Mouse (Mus musculus): ENCODE data around the gene Olfr1028. TPM values are rescaled to one million over a fixed set of nuclear protein-coding genes. Genes with fewer than 3 reads are reported as not detected.

Gene Olfr1028
- polyA plus RNA-seq (2015; fragmentation: Nextera tagmentation; extraction: Ambion mirVana) = not detected in 2 replicates

- 38% methylated on average over 1 of the region's 1 CpGs for WGBS (ENCODE audit: insufficient replicate concordance)
- Histone ChIP-seq H3K27me3 (no peaks in the 10 kb centered on the region), H3K36me3 (no peaks in the 10 kb centered on the region), H3K4me2 (no peak within 1 kb of the TSS), H3K4me1 (replicated peaks) (no peaks in the 10 kb centered on the region), H3K9ac (no peak within 1 kb of the TSS), H3K9me3 (replicated peaks) (no peaks in the 10 kb centered on the region), H3K27ac (no peak within 1 kb of the TSS), H3K4me3 (replicated peaks) (no peak within 1 kb of the TSS)
- DNase-seq = no peak
- ATAC-seq (ENCODE audit: low read depth) = no peak
These were observed at the start of gene Olfr1028 for GRCm38 (mm10) chr2:85950137-85950536. Gene Olfr1028, plus strand, starts transcription at chr2:85950437.

DNA sequence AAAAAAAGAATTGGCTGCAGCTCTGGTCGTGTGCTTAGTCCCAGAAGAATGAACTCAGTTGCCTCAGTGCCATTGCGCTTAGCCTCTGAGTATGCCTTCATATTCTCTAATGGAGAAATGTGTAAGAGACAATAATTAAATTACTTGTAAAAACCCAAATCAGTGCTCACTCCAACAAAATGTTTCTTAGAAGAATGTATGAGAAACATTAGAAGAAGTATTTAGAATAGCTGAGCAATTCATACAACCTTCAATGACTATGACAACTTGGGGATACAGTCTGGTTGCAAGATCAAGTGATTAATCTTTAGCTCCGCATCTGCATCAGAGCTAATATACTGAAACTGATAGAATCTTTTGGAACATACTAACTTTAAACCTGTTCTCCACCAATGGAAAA, 45.3 kb upstream of the Olfr1028 start, which contains the start of gene Olfr1024:
TSS of gene Olfr1024 (minus strand) at position 101 of the 400 bp plus-strand sequence.
- H3K36me3 ChIP-seq = no peaks in the 10 kb centered on the region
- H3K4me1 ChIP-seq (replicated peaks) = no peaks in the 10 kb centered on the region
- ATAC-seq (ENCODE audit: low read depth) (no peak), DNase-seq (no peak)
- H3K4me2 ChIP-seq = no peak within 1 kb of the TSS
- H3K9ac ChIP-seq = no peak within 1 kb of the TSS
- 65% methylated on average over 3 of the region's 3 CpGs for WGBS (ENCODE audit: insufficient replicate concordance)
- no peaks in the 10 kb centered on the region for H3K27me3 ChIP-seq
- H3K4me3 ChIP-seq (replicated peaks) = no peak within 1 kb of the TSS
- H3K9me3 ChIP-seq (replicated peaks) = no peaks in the 10 kb centered on the region
- H3K27ac ChIP-seq = no peak within 1 kb of the TSS

GRCm38 (mm10) chr2:85913197-85913596, 37.0 kb upstream of the Olfr1028 start:
- H3K9me3 ChIP-seq (replicated peaks) = no peaks in the 10 kb centered on the region
- H3K27ac ChIP-seq = no peak overlapping the region
- no peaks in the 10 kb centered on the region for H3K36me3 ChIP-seq
- no peak for ATAC-seq (ENCODE audit: low read depth)
- no peak for DNase-seq
- no peaks in the 10 kb centered on the region for H3K4me1 ChIP-seq (replicated peaks)
- no peak overlapping the region for H3K9ac ChIP-seq
- no peak overlapping the region for H3K4me3 ChIP-seq (replicated peaks)
- no peaks in the 10 kb centered on the region for H3K27me3 ChIP-seq
- no peak overlapping the region for H3K4me2 ChIP-seq

DNA sequence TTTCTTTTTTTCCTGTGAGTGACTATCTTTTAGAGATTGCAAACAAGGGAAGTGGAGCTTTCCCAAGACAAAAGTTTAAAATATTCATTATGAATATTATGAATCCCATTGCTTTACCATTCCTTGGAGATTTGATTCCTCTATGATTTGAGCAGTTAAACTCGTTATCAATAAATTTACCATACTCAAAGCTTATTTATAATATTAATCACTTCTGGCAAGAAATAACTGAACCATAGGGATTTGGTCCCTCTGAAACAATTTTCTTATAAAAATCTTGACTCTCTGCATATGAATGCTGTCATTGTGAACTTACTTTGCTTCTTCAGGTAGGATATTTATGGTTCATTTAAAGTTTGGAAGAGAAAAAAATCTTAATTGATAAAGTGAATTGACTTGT, 35.3 kb upstream of the Olfr1028 start, which contains the start of gene Olfr1025-ps1:
TSS of gene Olfr1025-ps1 (plus strand) at position 301 of the 400 bp plus-strand sequence.
- WGBS (ENCODE audit: insufficient replicate concordance) = 25% methylated on average over 1 of the region's 1 CpGs

DNA sequence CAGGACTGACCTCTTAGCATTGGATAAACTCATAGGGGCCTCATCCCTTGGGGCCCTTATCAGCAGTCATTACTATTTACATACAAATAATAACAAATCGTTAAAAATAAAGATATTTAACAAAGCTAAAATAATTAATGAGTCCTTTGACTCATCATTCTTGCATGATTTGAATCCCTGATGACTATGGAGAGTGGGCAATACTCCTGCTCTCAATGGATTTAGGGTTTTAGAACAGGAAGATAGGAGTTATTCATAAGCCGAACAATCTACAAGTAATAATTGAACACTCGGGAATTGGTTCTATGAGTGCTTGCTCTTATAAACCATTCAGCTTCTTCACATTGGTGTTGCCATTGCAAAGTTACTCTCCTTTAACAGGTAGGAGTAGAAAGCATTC, 29.0 kb upstream of the Olfr1028 start, which contains the start of gene Olfr1026:
TSS of gene Olfr1026 (plus strand) at position 301 of the 400 bp plus-strand sequence.
- ATAC-seq (ENCODE audit: low read depth) (no peak), DNase-seq (no peak)
- H3K4me3 ChIP-seq (replicated peaks) = no peak within 1 kb of the TSS
- 72% methylated on average over 3 of the region's 3 CpGs for WGBS (ENCODE audit: insufficient replicate concordance)
- no peaks in the 10 kb centered on the region for H3K9me3 ChIP-seq (replicated peaks)
- H3K27ac ChIP-seq = no peak within 1 kb of the TSS
- no peak within 1 kb of the TSS for H3K9ac ChIP-seq
- no peaks in the 10 kb centered on the region for H3K4me1 ChIP-seq (replicated peaks)
- H3K27me3 ChIP-seq = no peaks in the 10 kb centered on the region
- no peak within 1 kb of the TSS for H3K4me2 ChIP-seq
- H3K36me3 ChIP-seq = no peaks in the 10 kb centered on the region

More for the DNA sequence above, 35.3 kb upstream of the Olfr1028 start, which contains the start of gene Olfr1025-ps1:
- no peak within 1 kb of the TSS for H3K4me3 ChIP-seq (replicated peaks)
- H3K27ac ChIP-seq = no peak within 1 kb of the TSS
- no peaks in the 10 kb centered on the region for H3K27me3 ChIP-seq
- no peak within 1 kb of the TSS for H3K9ac ChIP-seq
- H3K4me1 ChIP-seq (replicated peaks) = no peaks in the 10 kb centered on the region
- no peak within 1 kb of the TSS for H3K4me2 ChIP-seq
- H3K9me3 ChIP-seq (replicated peaks) = no peaks in the 10 kb centered on the region
- DNase-seq (no peak), ATAC-seq (ENCODE audit: low read depth) (no peak)
- H3K36me3 ChIP-seq = no peaks in the 10 kb centered on the region

DNA sequence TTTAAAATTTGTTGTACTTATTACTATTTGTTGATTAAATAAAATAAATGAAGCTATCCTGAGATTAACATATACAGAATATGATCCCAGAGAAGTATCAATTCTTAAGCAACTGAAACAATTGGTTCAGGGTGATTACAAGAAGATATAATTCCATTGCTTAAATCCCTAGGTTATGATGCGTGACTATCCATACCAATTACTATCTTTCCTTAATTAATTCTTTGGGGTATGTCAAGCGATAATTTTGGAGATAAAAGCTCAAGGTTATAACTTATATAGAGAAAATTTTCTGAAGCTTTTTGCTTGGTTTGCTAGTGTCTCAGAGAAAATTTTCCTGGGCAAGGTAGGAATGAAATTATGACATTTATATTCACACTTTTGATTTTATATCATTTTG, 23.4 kb downstream of the Olfr1028 start, which contains the start of gene Olfr1029:
TSS of gene Olfr1029 (plus strand) at position 301 of the 400 bp plus-strand sequence.
- DNase-seq = no peak
- WGBS (ENCODE audit: insufficient replicate concordance) = 66% methylated on average over 2 of the region's 2 CpGs
- Histone ChIP-seq H3K27ac (no peak within 1 kb of the TSS), H3K27me3 (no peaks in the 10 kb centered on the region), H3K4me1 (replicated peaks) (no peaks in the 10 kb centered on the region), H3K4me2 (no peak within 1 kb of the TSS), H3K4me3 (replicated peaks) (no peak within 1 kb of the TSS), H3K36me3 (no peaks in the 10 kb centered on the region), H3K9ac (no peak within 1 kb of the TSS), H3K9me3 (replicated peaks) (no peaks in the 10 kb centered on the region)
- no peak for ATAC-seq (ENCODE audit: low read depth)

GRCm38 (mm10) chr2:85978976-85979375, 28.7 kb downstream of the Olfr1028 start, which contains the start of gene Olfr1030:
Gene Olfr1030, plus strand, starts transcription at chr2:85979276.
- Histone ChIP-seq H3K9me3 (replicated peaks) (no peaks in the 10 kb centered on the region), H3K27me3 (no peaks in the 10 kb centered on the region), H3K4me3 (replicated peaks) (no peak within 1 kb of the TSS), H3K9ac (no peak within 1 kb of the TSS), H3K36me3 (no peaks in the 10 kb centered on the region), H3K4me1 (replicated peaks) (no peaks in the 10 kb centered on the region), H3K27ac (no peak within 1 kb of the TSS), H3K4me2 (no peak within 1 kb of the TSS)
- ATAC-seq (ENCODE audit: low read depth) = no peak
- 40% methylated on average over 1 of the region's 1 CpGs for WGBS (ENCODE audit: insufficient replicate concordance)
- no peak for DNase-seq

- H3K9ac ChIP-seq = no peak within 1 kb of the TSS
- no peaks in the 10 kb centered on the region for H3K9me3 ChIP-seq (replicated peaks)
- no peak within 1 kb of the TSS for H3K27ac ChIP-seq
- no peaks in the 10 kb centered on the region for H3K4me1 ChIP-seq (replicated peaks)
- H3K4me2 ChIP-seq = no peak within 1 kb of the TSS
- H3K4me3 ChIP-seq (replicated peaks) = no peak within 1 kb of the TSS
- ATAC-seq (ENCODE audit: low read depth) = no peak
- no peaks in the 10 kb centered on the region for H3K36me3 ChIP-seq
- DNase-seq = no peak
- WGBS (ENCODE audit: insufficient replicate concordance) = 39% methylated on average over 3 of the region's 3 CpGs
- no peaks in the 10 kb centered on the region for H3K27me3 ChIP-seq
These were observed 39.8 kb downstream of the Olfr1028 start, which contains the start of gene Olfr1031 for GRCm38 (mm10) chr2:85990004-85990403. Gene Olfr1031, plus strand, starts transcription at chr2:85990304.

Other genes starting within 250 kb of the Olfr1028 start
- not detected in 2 replicates for gene Olfr1009, start 235.0 kb upstream of the Olfr1028 start, polyA plus RNA-seq (2015; fragmentation: Nextera tagmentation; extraction: Ambion mirVana)
- not detected in 2 replicates for gene Olfr1012, start 187.7 kb upstream of the Olfr1028 start, polyA plus RNA-seq (2015; fragmentation: Nextera tagmentation; extraction: Ambion mirVana)
- not detected in 2 replicates for gene Olfr1013, start 183.3 kb upstream of the Olfr1028 start, polyA plus RNA-seq (2015; fragmentation: Nextera tagmentation; extraction: Ambion mirVana)
- not detected in 2 replicates for gene Olfr1014, start 177.7 kb upstream of the Olfr1028 start, polyA plus RNA-seq (2015; fragmentation: Nextera tagmentation; extraction: Ambion mirVana)
- not detected in 2 replicates for gene Olfr1015, start 168.4 kb upstream of the Olfr1028 start, polyA plus RNA-seq (2015; fragmentation: Nextera tagmentation; extraction: Ambion mirVana)
- gene Olfr1016, start 147.9 kb upstream of the Olfr1028 start, polyA plus RNA-seq (2015; fragmentation: Nextera tagmentation; extraction: Ambion mirVana) = not detected in 2 replicates
- not detected in 2 replicates for gene Olfr1018, start 132.0 kb upstream of the Olfr1028 start, polyA plus RNA-seq (2015; fragmentation: Nextera tagmentation; extraction: Ambion mirVana)
- not detected in 2 replicates for gene Olfr1019, start 105.0 kb upstream of the Olfr1028 start, polyA plus RNA-seq (2015; fragmentation: Nextera tagmentation; extraction: Ambion mirVana)
- not detected in 2 replicates for gene Olfr1020, start 103.4 kb upstream of the Olfr1028 start, polyA plus RNA-seq (2015; fragmentation: Nextera tagmentation; extraction: Ambion mirVana)
- gene Olfr1022, start 81.8 kb upstream of the Olfr1028 start, polyA plus RNA-seq (2015; fragmentation: Nextera tagmentation; extraction: Ambion mirVana) = not detected in 2 replicates
- not detected in 2 replicates for gene Olfr1023, start 64.8 kb upstream of the Olfr1028 start, polyA plus RNA-seq (2015; fragmentation: Nextera tagmentation; extraction: Ambion mirVana)
- not detected in 2 replicates for gene Olfr1024, start 45.4 kb upstream of the Olfr1028 start, polyA plus RNA-seq (2015; fragmentation: Nextera tagmentation; extraction: Ambion mirVana)
- not detected in 2 replicates for gene Olfr1025-ps1, start 35.2 kb upstream of the Olfr1028 start, polyA plus RNA-seq (2015; fragmentation: Nextera tagmentation; extraction: Ambion mirVana)
- not detected in 2 replicates for gene Olfr1026, start 28.9 kb upstream of the Olfr1028 start, polyA plus RNA-seq (2015; fragmentation: Nextera tagmentation; extraction: Ambion mirVana)
- gene Olfr1029, start 23.5 kb downstream of the Olfr1028 start, polyA plus RNA-seq (2015; fragmentation: Nextera tagmentation; extraction: Ambion mirVana) = not detected in 2 replicates
- not detected in 2 replicates for gene Olfr1030, start 28.8 kb downstream of the Olfr1028 start, polyA plus RNA-seq (2015; fragmentation: Nextera tagmentation; extraction: Ambion mirVana)
- not detected in 2 replicates for gene Olfr1031, start 39.9 kb downstream of the Olfr1028 start, polyA plus RNA-seq (2015; fragmentation: Nextera tagmentation; extraction: Ambion mirVana)
- gene Olfr1032, start 55.1 kb downstream of the Olfr1028 start, polyA plus RNA-seq (2015; fragmentation: Nextera tagmentation; extraction: Ambion mirVana) = not detected in 2 replicates
- gene Olfr1033, start 70.2 kb downstream of the Olfr1028 start, polyA plus RNA-seq (2015; fragmentation: Nextera tagmentation; extraction: Ambion mirVana) = 0.16 and 0.41 TPM in 2 replicates
- gene Olfr1034, start 95.4 kb downstream of the Olfr1028 start, polyA plus RNA-seq (2015; fragmentation: Nextera tagmentation; extraction: Ambion mirVana) = not detected in 2 replicates
- not detected in 2 replicates for gene Olfr1036, start 123.6 kb downstream of the Olfr1028 start, polyA plus RNA-seq (2015; fragmentation: Nextera tagmentation; extraction: Ambion mirVana)
- not detected in 2 replicates for gene Olfr1037, start 136.9 kb downstream of the Olfr1028 start, polyA plus RNA-seq (2015; fragmentation: Nextera tagmentation; extraction: Ambion mirVana)
- gene Olfr1039, start 185.5 kb downstream of the Olfr1028 start, polyA plus RNA-seq (2015; fragmentation: Nextera tagmentation; extraction: Ambion mirVana) = not detected in 2 replicates
- not detected in 2 replicates for gene Olfr1040, start 196.3 kb downstream of the Olfr1028 start, polyA plus RNA-seq (2015; fragmentation: Nextera tagmentation; extraction: Ambion mirVana)
- not detected in 2 replicates for gene Olfr1042, start 211.4 kb downstream of the Olfr1028 start, polyA plus RNA-seq (2015; fragmentation: Nextera tagmentation; extraction: Ambion mirVana)
- gene Olfr1043, start 217.1 kb downstream of the Olfr1028 start, polyA plus RNA-seq (2015; fragmentation: Nextera tagmentation; extraction: Ambion mirVana) = not detected in 2 replicates
- gene Olfr1044, start 227.4 kb downstream of the Olfr1028 start, polyA plus RNA-seq (2015; fragmentation: Nextera tagmentation; extraction: Ambion mirVana) = not detected in 2 replicates
- not detected in 2 replicates for gene Olfr52, start 235.2 kb downstream of the Olfr1028 start, polyA plus RNA-seq (2015; fragmentation: Nextera tagmentation; extraction: Ambion mirVana)